Mouse (Mus musculus): ENCODE data around the gene Wdr37.

DNA sequence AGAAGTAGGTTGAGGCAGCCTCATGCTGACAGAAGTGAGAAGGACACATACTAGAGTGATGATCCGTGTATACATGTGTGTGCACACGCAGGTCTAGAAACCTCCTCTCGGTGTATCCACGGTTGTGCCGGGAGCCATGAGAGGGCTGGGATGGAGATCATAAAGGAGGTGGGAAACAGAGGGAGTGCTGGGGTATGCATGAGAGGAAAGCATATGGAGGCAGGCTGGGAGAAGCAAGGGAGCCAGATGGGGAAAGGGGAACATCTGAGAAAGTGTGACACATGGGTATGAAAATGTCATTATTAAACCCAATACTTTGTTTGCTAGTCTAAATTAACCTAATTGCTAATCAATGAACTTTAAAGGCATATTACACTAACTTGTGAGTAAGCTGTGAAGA lies 37.1 kb downstream of the Wdr37 start:
- TF ChIP-seq CTCF (IDR thresholded peaks at IDR 0.05; ENCODE audit: low read depth) (no peak), EP300 (IDR thresholded peaks at IDR 0.05; ENCODE audit: low read depth) (no peak)

Data from heart, postnatal 0 days (tissue).